10 mouse cellular contexts compared by ENCODE assay signal in the genomic region with DNA sequence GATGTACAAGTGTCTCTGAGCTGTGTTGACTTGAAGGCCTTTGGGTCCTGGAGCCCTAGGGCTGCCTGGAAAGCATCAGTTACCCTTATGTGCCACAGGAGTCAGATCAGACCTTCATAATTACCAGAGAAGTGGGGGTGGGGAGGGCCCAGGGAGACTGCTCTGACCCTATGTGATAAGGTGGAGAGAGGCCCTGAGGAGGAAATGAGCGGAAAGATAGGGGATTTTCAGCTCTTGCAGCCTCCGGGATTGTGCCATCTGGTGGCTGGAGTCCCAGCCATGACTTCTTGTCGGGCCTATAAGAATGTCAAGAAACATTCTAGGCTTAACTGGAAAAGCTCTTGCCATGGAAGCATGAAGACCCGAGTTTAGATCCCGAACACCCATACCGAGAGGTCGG. TPM values are rescaled to one million over a fixed set of nuclear protein-coding genes. Genes with fewer than 3 reads are reported as not detected.
DNase-seq lines count a peak whose midpoint lies in the region; ATAC-seq and TF ChIP-seq lines count a peak whose summit lies in the region.
"Had no signal": no experiment of that assay in that cellular context is flagged by ENCODE, and none has a peak within 500 bp of the region (broad histone marks: within the 10 kb centered on the region; RNA-seq: fewer than 3 reads in every experiment).

No protein-coding gene starts in this region.

- no peak overlapping the region for H3K9ac ChIP-seq in hindbrain, postnatal 0 days (replicated peaks; ENCODE audit: low read length)
- no peak overlapping the region for H3K9ac ChIP-seq in hindbrain, embryonic 11.5 days (ENCODE audit: low read depth, low read length)

- H3K4me1 ChIP-seq in hindbrain, postnatal 0 days (ENCODE audit: insufficient read depth, low read length) = no peaks in the 10 kb centered on the region
- no peaks in the 10 kb centered on the region for H3K4me1 ChIP-seq in hindbrain, embryonic 11.5 days (replicated peaks; ENCODE audit: control insufficient read depth, insufficient read depth, low read length)

- H3K9me3 ChIP-seq in hindbrain, postnatal 0 days (ENCODE audit: low read length) = no peaks in the 10 kb centered on the region
- H3K9me3 ChIP-seq in hindbrain, embryonic 11.5 days (ENCODE audit: control insufficient read depth, low read length) = no peaks in the 10 kb centered on the region

- ATAC-seq in hindbrain, postnatal 0 days = no peak
- no peak for ATAC-seq in hindbrain, embryonic 11.5 days (ENCODE audit: low FRiP score)
- ATAC-seq in hematopoietic stem cell, adult 5-6 weeks (replicated peaks in 1 of 2; ENCODE audit: insufficient read depth in 1 of 2, low FRiP score in 2 of 2, low TSS enrichment in 1 of 2, low read depth in 1 of 2, poor library complexity in 2 of 2, severe bottlenecking in 2 of 2) = peak; percentile 40 to 65; a peak in 3 of 4 replicates
- ATAC-seq in megakaryocyte-erythroid progenitor cell, adult 5-6 weeks (replicated peaks; ENCODE audit: low FRiP score, low TSS enrichment, poor library complexity, severe bottlenecking) = peak; percentile 97
- ATAC-seq: hindbrain, embryonic 16.5 days had no signal

- WGBS in hindbrain, postnatal 0 days = 74% methylated on average over 7 of the region's 7 CpGs
- WGBS in hindbrain, embryonic 11.5 days = 73% methylated on average over 7 of the region's 7 CpGs

- no peak overlapping the region for H3K27ac ChIP-seq in hindbrain, postnatal 0 days
- H3K27ac ChIP-seq in hindbrain, embryonic 11.5 days (ENCODE audit: low read depth, low read length) = no peak overlapping the region
- H3K27ac ChIP-seq: macrophage had no signal

- H3K4me2 ChIP-seq in hindbrain, postnatal 0 days (ENCODE audit: low read depth, low read length) = no peak overlapping the region
- no peak overlapping the region for H3K4me2 ChIP-seq in hindbrain, embryonic 11.5 days (replicated peaks; ENCODE audit: low read depth, low read length)

- no peaks in the 10 kb centered on the region for H3K36me3 ChIP-seq in hindbrain, postnatal 0 days (ENCODE audit: insufficient read depth, low read length)
- H3K36me3 ChIP-seq in hindbrain, embryonic 11.5 days (ENCODE audit: control insufficient read depth, insufficient read depth, low read length) = no peaks in the 10 kb centered on the region

- H3K27me3 ChIP-seq in hindbrain, postnatal 0 days (ENCODE audit: insufficient read depth, low read length) = no peaks in the 10 kb centered on the region
- H3K27me3 ChIP-seq in hindbrain, embryonic 11.5 days (ENCODE audit: control insufficient read depth, insufficient read depth, low read length) = no peaks in the 10 kb centered on the region

- no peak overlapping the region for H3K4me3 ChIP-seq in hindbrain, postnatal 0 days (ENCODE audit: low read length)
- no peak overlapping the region for H3K4me3 ChIP-seq in hindbrain, embryonic 11.5 days (ENCODE audit: low read depth, low read length)

- peak; percentile 27; the same call in 1 of the 2 replicates for TF ChIP-seq CTCF in hindbrain, postnatal 0 days (IDR thresholded peaks at IDR 0.05; ENCODE audit: low read depth)

- DNase-seq in hindbrain, postnatal 0 days (ENCODE audit: low spot score) = peak; percentile 14
- DNase-seq in hindbrain, embryonic 11.5 days (ENCODE audit: low spot score) = no peak
- DNase-seq in ZHBTc4 (ENCODE audit: low read depth, low spot score) = peak; percentile 43
- DNase-seq in urinary bladder, postnatal 14 days (ENCODE audit: low spot score) = no peak
- DNase-seq in natural killer cell, adult 2 months (ENCODE audit: low spot score in 2 of 2) = no peak
- no peak for DNase-seq in layer of hippocampus, adult 9-10 months (ENCODE audit: low spot score)

RNA-seq across cellular contexts. Expression of a gene that starts 3.2 kb away (rescaled TPM):
- 1.0 TPM in 1 of 2 replicates, not detected in the other for total RNA-seq in hindbrain, postnatal 0 days (2014; rRNA removed)
- 0.13 TPM in 1 of 2 replicates, not detected in the other for polyA plus RNA-seq in hindbrain, postnatal 0 days (2015; fragmentation: Nextera tagmentation; extraction: Ambion mirVana)
- 5.3 and 5.7 TPM in 2 replicates for polyA plus RNA-seq in hindbrain, embryonic 11.5 days (2014; fragmentation: Nextera tagmentation; extraction: Ambion mirVana)
- 1.0 TPM in 1 of 2 replicates, not detected in the other for total RNA-seq in hematopoietic stem cell, adult 5-6 weeks (2017)
- total RNA-seq in megakaryocyte-erythroid progenitor cell, adult 5-6 weeks (2014; fragmentation: Nextera tagmentation) = not detected in 2 replicates
- 1.5 and 3.5 TPM in 2 replicates for total RNA-seq in megakaryocyte-erythroid progenitor cell, adult 5-6 weeks (2017)

RNA-seq across cellular contexts. Expression of a gene that starts 10.2 kb away (rescaled TPM):
- total RNA-seq in hindbrain, postnatal 0 days (2014; rRNA removed) = 397 and 488 TPM in 2 replicates
- polyA plus RNA-seq in hindbrain, postnatal 0 days (2015; fragmentation: Nextera tagmentation; extraction: Ambion mirVana) = 925 and 953 TPM in 2 replicates
- 686 and 740 TPM in 2 replicates for polyA plus RNA-seq in hindbrain, embryonic 11.5 days (2014; fragmentation: Nextera tagmentation; extraction: Ambion mirVana)
- total RNA-seq in hematopoietic stem cell, adult 5-6 weeks (2017) = 153 and 381 TPM in 2 replicates
- total RNA-seq in megakaryocyte-erythroid progenitor cell, adult 5-6 weeks (2014; fragmentation: Nextera tagmentation) = 794 and 967 TPM in 2 replicates
- total RNA-seq in megakaryocyte-erythroid progenitor cell, adult 5-6 weeks (2017) = 188 and 249 TPM in 2 replicates

RNA-seq across cellular contexts. Expression of a gene that starts 14.8 kb away (rescaled TPM):
- 66.9 and 67.0 TPM in 2 replicates for total RNA-seq in hindbrain, postnatal 0 days (2014; rRNA removed)
- 69.7 and 72.3 TPM in 2 replicates for polyA plus RNA-seq in hindbrain, postnatal 0 days (2015; fragmentation: Nextera tagmentation; extraction: Ambion mirVana)
- 90.2 and 93.7 TPM in 2 replicates for polyA plus RNA-seq in hindbrain, embryonic 11.5 days (2014; fragmentation: Nextera tagmentation; extraction: Ambion mirVana)
- total RNA-seq in hematopoietic stem cell, adult 5-6 weeks (2017) = 85.3 and 109 TPM in 2 replicates
- 44.2 and 46.0 TPM in 2 replicates for total RNA-seq in megakaryocyte-erythroid progenitor cell, adult 5-6 weeks (2014; fragmentation: Nextera tagmentation)
- total RNA-seq in megakaryocyte-erythroid progenitor cell, adult 5-6 weeks (2017) = 67.3 and 69.2 TPM in 2 replicates

RNA-seq across cellular contexts. Expression of a gene that starts 19.2 kb away (rescaled TPM):
- 50.0 and 50.9 TPM in 2 replicates for total RNA-seq in hindbrain, postnatal 0 days (2014; rRNA removed)
- polyA plus RNA-seq in hindbrain, postnatal 0 days (2015; fragmentation: Nextera tagmentation; extraction: Ambion mirVana) = 90.5 and 91.9 TPM in 2 replicates
- 130 and 141 TPM in 2 replicates for polyA plus RNA-seq in hindbrain, embryonic 11.5 days (2014; fragmentation: Nextera tagmentation; extraction: Ambion mirVana)
- total RNA-seq in hematopoietic stem cell, adult 5-6 weeks (2017) = 103 and 110 TPM in 2 replicates
- 75.0 and 119 TPM in 2 replicates for total RNA-seq in megakaryocyte-erythroid progenitor cell, adult 5-6 weeks (2014; fragmentation: Nextera tagmentation)
- total RNA-seq in megakaryocyte-erythroid progenitor cell, adult 5-6 weeks (2017) = 168 and 233 TPM in 2 replicates

RNA-seq across cellular contexts. Expression of a gene that starts 38.1 kb away (rescaled TPM):
- total RNA-seq in hindbrain, postnatal 0 days (2014; rRNA removed) = 53.4 and 72.6 TPM in 2 replicates
- 93.8 and 94.4 TPM in 2 replicates for polyA plus RNA-seq in hindbrain, postnatal 0 days (2015; fragmentation: Nextera tagmentation; extraction: Ambion mirVana)
- 158 and 163 TPM in 2 replicates for polyA plus RNA-seq in hindbrain, embryonic 11.5 days (2014; fragmentation: Nextera tagmentation; extraction: Ambion mirVana)
- 43.4 and 50.9 TPM in 2 replicates for total RNA-seq in hematopoietic stem cell, adult 5-6 weeks (2017)
- total RNA-seq in megakaryocyte-erythroid progenitor cell, adult 5-6 weeks (2014; fragmentation: Nextera tagmentation) = 73.4 and 90.4 TPM in 2 replicates
- 49.0 and 50.4 TPM in 2 replicates for total RNA-seq in megakaryocyte-erythroid progenitor cell, adult 5-6 weeks (2017)

Comparison
In these comparisons a context has a peak if more than half of its experiments do, and no peak if none do; other contexts are left out.
1. DNase-seq: peak in hindbrain, postnatal 0 days (single experiment) and ZHBTc4 (single experiment); none in hindbrain, embryonic 11.5 days (single experiment), urinary bladder, postnatal 14 days (single experiment), natural killer cell, adult 2 months (0 of 2) and layer of hippocampus, adult 9-10 months (single experiment).
2. ATAC-seq: peak in hematopoietic stem cell, adult 5-6 weeks (2 of 2) and megakaryocyte-erythroid progenitor cell, adult 5-6 weeks (single experiment); none in hindbrain, postnatal 0 days (single experiment) and hindbrain, embryonic 11.5 days (single experiment).